Mouse (Mus musculus) CH12.LX (cell line): ENCODE measurements around the gene Bnc2. TPM values are rescaled to one million over a fixed set of nuclear protein-coding genes. Genes with fewer than 3 reads are reported as not detected.

Source experiments
- DNase-seq: peaks from one replicate; pipeline ENCODE4 v3.0.0-alpha.2; 2013; ENCODE audit errors: extremely low read depth
- H3K27ac ChIP-seq: 2 replicates; pipeline ENCODE4 v1.5.1; 2012; ENCODE audit warnings: low read depth, mild to moderate bottlenecking, control low read depth, moderate library complexity; ENCODE audit not compliant: insufficient read depth
- H3K27me3 ChIP-seq: replicated peaks from 2 replicates; pipeline ENCODE3; 2012; ENCODE audit warnings: inconsistent platforms
- H3K36me3 ChIP-seq, 2 experiments: replicated peaks in 1 of 2; 2 replicates each; pipeline versions ENCODE3 to v1.6.1; 2012; ENCODE audit warnings: inconsistent platforms in 1 of 2, low read length in 1 of 2, mild to moderate bottlenecking in 1 of 2, mixed read lengths in 1 of 2, moderate library complexity in 1 of 2; ENCODE audit not compliant: control insufficient read depth in 1 of 2, insufficient read depth in 1 of 2
- H3K4me1 ChIP-seq, 2 experiments: 2 replicates each; pipeline ENCODE4 v1.6.1; 2012; ENCODE audit warnings: inconsistent platforms in 1 of 2, moderate library complexity in 1 of 2; ENCODE audit not compliant: insufficient read depth in 2 of 2, control insufficient read depth in 1 of 2
- H3K4me2 ChIP-seq: 2 replicates; pipeline ENCODE4 v1.6.1; 2012; ENCODE audit warnings: low read depth, mild to moderate bottlenecking, control low read depth; ENCODE audit not compliant: poor library complexity, insufficient read depth, severe bottlenecking
- H3K4me3 ChIP-seq, 3 experiments: fragments of 150-350 bp in 1 of 3; sonication (generic) in 1 of 3; replicated peaks in 1 of 3; 2 replicates each; pipeline versions ENCODE3 to v1.5.1; 2011 to 2012; ENCODE audit warnings: low read depth in 2 of 3, low read length in 2 of 3, mild to moderate bottlenecking in 2 of 3, moderate library complexity in 2 of 3, control low read depth in 1 of 3, improper control_type of control experiment in 1 of 3, inconsistent platforms in 1 of 3, mixed read lengths in 1 of 3; ENCODE audit not compliant: poor library complexity in 1 of 3
- H3K79me2 ChIP-seq: replicated peaks from 2 replicates; pipeline ENCODE4 v1.6.1; 2012; ENCODE audit warnings: mild to moderate bottlenecking, moderate library complexity; ENCODE audit not compliant: control insufficient read depth, poor library complexity, insufficient read depth, severe bottlenecking; ENCODE audit errors: extremely low read depth
- H3K9ac ChIP-seq: 2 replicates; pipeline ENCODE4 v1.6.1; 2012; ENCODE audit warnings: low read depth, mild to moderate bottlenecking, control low read depth, moderate library complexity; ENCODE audit not compliant: insufficient read depth
- H3K9me3 ChIP-seq: replicated peaks from 2 replicates; pipeline ENCODE3; 2012; ENCODE audit warnings: low read length, inconsistent platforms, mixed read lengths
- CHD2 ChIP-seq: IDR thresholded peaks from 2 replicates; pipeline ENCODE4 v1.6.1; 2011; ENCODE audit warnings: low read length, improper control_type of control experiment
- CTCF ChIP-seq, 2 experiments: IDR thresholded peaks in 1 of 2; conservative IDR thresholded peaks in 1 of 2; 2 replicates each; pipeline ENCODE4 v1.5.1; 2011 to 2012; ENCODE audit warnings: low read depth in 2 of 2, low read length in 2 of 2, improper control_type of control experiment in 1 of 2, inconsistent platforms in 1 of 2, mild to moderate bottlenecking in 1 of 2, moderate library complexity in 1 of 2
- E2F4 ChIP-seq: IDR thresholded peaks from 2 replicates; pipeline ENCODE4 v1.6.1; 2011; ENCODE audit warnings: low read depth, low read length, improper control_type of control experiment; ENCODE audit not compliant: insufficient replicate concordance
- GABPA ChIP-seq: IDR thresholded peaks from 2 replicates; pipeline ENCODE4 v1.6.1; 2012; ENCODE audit warnings: low read depth, low read length, improper control_type of control experiment, inconsistent platforms; ENCODE audit not compliant: insufficient replicate concordance
- HCFC1 ChIP-seq: IDR thresholded peaks from 2 replicates; pipeline ENCODE4 v1.6.1; 2012; ENCODE audit warnings: low read depth, mild to moderate bottlenecking, inconsistent platforms, low read length, improper control_type of control experiment
- JUN ChIP-seq: IDR thresholded peaks from 2 replicates; pipeline ENCODE4 v1.6.1; 2011; ENCODE audit warnings: low read depth, mild to moderate bottlenecking, low read length, improper control_type of control experiment, moderate library complexity; ENCODE audit not compliant: insufficient read depth
- KAT2A ChIP-seq: IDR thresholded peaks from 2 replicates; pipeline ENCODE4 v1.6.1; 2012; ENCODE audit warnings: low read length, improper control_type of control experiment, inconsistent platforms; ENCODE audit not compliant: insufficient replicate concordance
- MAFK ChIP-seq: IDR thresholded peaks from 2 replicates; pipeline ENCODE4 v1.6.1; 2011; ENCODE audit warnings: low read length, improper control_type of control experiment; ENCODE audit not compliant: insufficient replicate concordance
- MAX ChIP-seq: IDR thresholded peaks from 2 replicates; pipeline ENCODE4 v1.6.1; 2011; ENCODE audit warnings: low read length, improper control_type of control experiment
- MEF2A ChIP-seq: IDR thresholded peaks from 2 replicates; pipeline ENCODE4 v1.6.1; 2014; ENCODE audit warnings: low read depth, mild to moderate bottlenecking, inconsistent platforms, low read length, improper control_type of control experiment, borderline replicate concordance
- MXI1 ChIP-seq: IDR thresholded peaks from 2 replicates; pipeline ENCODE4 v1.6.1; 2011; ENCODE audit warnings: mild to moderate bottlenecking, low read depth, low read length, improper control_type of control experiment
- MYC ChIP-seq: IDR thresholded peaks from 2 replicates; pipeline ENCODE4 v1.6.1; 2011; ENCODE audit warnings: low read depth, mild to moderate bottlenecking, improper control_type of control experiment, low read length
- POLR2AphosphoS2 ChIP-seq: IDR thresholded peaks from 2 replicates; pipeline ENCODE4 v1.6.1; 2011; ENCODE audit warnings: low read depth, low read length, improper control_type of control experiment
- RAD21 ChIP-seq: IDR thresholded peaks from 2 replicates; pipeline ENCODE4 v1.6.1; 2011; ENCODE audit warnings: low read depth, mild to moderate bottlenecking, low read length, improper control_type of control experiment, moderate library complexity
- RCOR1 ChIP-seq: conservative IDR thresholded peaks from 2 replicates; pipeline ENCODE4 v1.6.1; 2012; ENCODE audit warnings: low read depth, mild to moderate bottlenecking, inconsistent platforms, low read length, improper control_type of control experiment
- SMC3 ChIP-seq: IDR thresholded peaks from 2 replicates; pipeline ENCODE4 v1.6.1; 2011; ENCODE audit warnings: low read depth, low read length, improper control_type of control experiment
- UBTF ChIP-seq: IDR thresholded peaks from 2 replicates; pipeline ENCODE4 v1.6.1; 2012; ENCODE audit warnings: low read depth, mild to moderate bottlenecking, inconsistent platforms, low read length, improper control_type of control experiment, moderate library complexity
- USF1 ChIP-seq: IDR thresholded peaks from 2 replicates; pipeline ENCODE4 v1.6.1; 2014; ENCODE audit warnings: low read depth, mild to moderate bottlenecking, inconsistent platforms, low read length, improper control_type of control experiment
- ZC3H11A ChIP-seq: IDR thresholded peaks from 2 replicates; pipeline ENCODE4 v1.6.1; 2012; ENCODE audit warnings: low read depth, mild to moderate bottlenecking, inconsistent platforms, low read length, improper control_type of control experiment
- ZKSCAN1 ChIP-seq: IDR thresholded peaks from 2 replicates; pipeline ENCODE4 v1.6.1; 2012; ENCODE audit warnings: low read depth, inconsistent platforms, low read length, improper control_type of control experiment, borderline replicate concordance
- ZMIZ1 ChIP-seq: IDR thresholded peaks from 2 replicates; pipeline ENCODE4 v1.6.1; 2012; ENCODE audit warnings: low read depth, mild to moderate bottlenecking, inconsistent platforms, low read length, improper control_type of control experiment
- ZNF384 ChIP-seq: IDR thresholded peaks from 2 replicates; pipeline ENCODE4 v1.6.1; 2012; ENCODE audit warnings: low read depth, low read length, improper control_type of control experiment, inconsistent platforms
- dilution Hi-C: fragments of 300-500 bp; cut with MboI; formaldehyde crosslinking; loops from 2 replicates; pipeline ENCODE4 v1.14.3; 2020; ENCODE audit warnings: low sequenced_read_pairs; ENCODE audit not compliant: extremely low pct_unique_long_range_greater_than_20kb, extremely low pct_ligation_motif_present
- in situ Hi-C: fragments of 300-500 bp; cut with MboI; formaldehyde crosslinking; loops from 3 replicates; pipeline ENCODE4 v1.14.3; 2019; ENCODE audit warnings: low sequenced_read_pairs, low pct_ligation_motif_present, low pct_unique_long_range_greater_than_20kb, mixed read lengths
- polyA plus RNA-seq: library from polyadenylated mRNA; unstranded; fragments of >175 nt; gene quantifications from 2 replicates; pipeline ENCODE4 v1.2.1, GENCODE M21; 2012; ENCODE audit warnings: low read depth; ENCODE audit not compliant: insufficient read length
- total RNA-seq, 2 experiments: library from RNA; depleted of rRNA; stranded (reverse); fragments of 300-350 nt in 1 of 2; fragments of >200 nt in 1 of 2; gene quantifications; 2 replicates each; pipeline ENCODE4 v1.2.3; 2012 to 2014

Gene Bnc2
- total and polyA plus RNA-seq, 3 experiments = not detected

GRCm38 (mm10) chr4:84385156-84385555 lies 289.9 kb downstream of the Bnc2 start:
- dilution Hi-C loops = no loop called here
- no peaks in the 10 kb centered on the region for H3K4me1 ChIP-seq

GRCm38 (mm10) chr4:84379289-84379688 lies 295.8 kb downstream of the Bnc2 start:
- Histone ChIP-seq H3K4me2 (no peak overlapping the region), H3K36me3 (no peaks in the 10 kb centered on the region), H3K9ac (no peak overlapping the region), H3K4me1 (no peaks in the 10 kb centered on the region), H3K9me3 (peaks cover 62% of the 10 kb centered on the region), H3K4me3 (no peak overlapping the region), H3K79me2 (no peaks in the 10 kb centered on the region), H3K27me3 (no peaks in the 10 kb centered on the region), H3K27ac (no peak overlapping the region)
- DNase-seq = no peak
- dilution Hi-C loops (no loop called here), in situ Hi-C loops (no loop called here)
- TF ChIP-seq UBTF (no peak), POLR2AphosphoS2 (no peak), JUN (no peak), ZNF384 (no peak), KAT2A (no peak), ZC3H11A (no peak), E2F4 (no peak), MXI1 (no peak), USF1 (no peak), ZMIZ1 (no peak), SMC3 (no peak), MAX (no peak)

More at GRCm38 (mm10) chr4:84385156-84385555, 289.9 kb downstream of the Bnc2 start:
- Histone ChIP-seq H3K79me2 (no peaks in the 10 kb centered on the region), H3K27me3 (no peaks in the 10 kb centered on the region), H3K9me3 (peaks cover 60% of the 10 kb centered on the region), H3K4me2 (no peak overlapping the region), H3K36me3 (no peaks in the 10 kb centered on the region), H3K4me3 (no peak overlapping the region)
- TF ChIP-seq MAX (no peak), MEF2A (no peak), RCOR1 (no peak), HCFC1 (no peak), ZKSCAN1 (no peak), MYC (no peak), MAFK (no peak), MXI1 (no peak), ZMIZ1 (no peak), RAD21 (no peak), CTCF (conservative IDR thresholded peaks at IDR 0.05 in 1 of 2, IDR thresholded peaks at IDR 0.05 in 1 of 2; ENCODE audit: low read depth in 2 of 2, low read length in 2 of 2) (no peak), ZC3H11A (no peak), SMC3 (no peak), GABPA (no peak), POLR2AphosphoS2 (no peak), CHD2 (no peak), ZNF384 (no peak)
- TF ChIP-seq, all 38 proteins: peak for 0
- no peak for DNase-seq
- in situ Hi-C loops = no loop called here
- Histone ChIP-seq H3K9ac (no peak overlapping the region), H3K27ac (no peak overlapping the region)
